Mouse (Mus musculus) stomach, postnatal 0 days (tissue): ENCODE results near the gene Zfp553.

Experiments used
- CTCF ChIP-seq: IDR thresholded peaks from 2 replicates; pipeline ENCODE4 v1.5.1; 2016; ENCODE audit warnings: antibody characterized with exemption, low read depth, mild to moderate bottlenecking, moderate library complexity
- EP300 ChIP-seq: optimal IDR thresholded peaks from 2 replicates; pipeline ENCODE3; 2016; ENCODE audit warnings: antibody characterized with exemption

DNA sequence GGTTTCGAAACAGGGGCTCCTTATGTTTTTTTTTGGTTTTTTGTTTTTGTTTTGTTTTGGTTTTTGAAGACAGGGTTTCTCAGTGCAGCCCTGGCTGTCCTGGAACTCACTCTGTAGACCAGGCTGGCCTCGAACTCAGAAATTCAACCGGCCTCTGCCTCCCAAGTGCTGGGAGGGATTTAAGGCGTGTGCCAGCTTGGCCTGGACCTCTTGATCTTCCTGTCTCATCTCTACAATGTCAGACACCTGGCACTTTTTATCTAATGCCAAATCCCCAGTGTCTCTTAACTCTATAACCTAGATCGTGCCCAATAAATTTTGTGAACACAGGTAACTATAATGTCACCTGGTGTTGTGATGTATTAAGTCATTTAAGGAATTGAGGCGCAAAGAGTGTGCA is 20.5 kb downstream of the Zfp553 start:
- TF ChIP-seq CTCF (no peak), EP300 (no peak)
